Mouse (Mus musculus): ENCODE data around the gene Nek8. TPM values are rescaled to one million over a fixed set of nuclear protein-coding genes. Genes with fewer than 3 reads are reported as not detected.

Gene Nek8
- 2.5 to 4.3 TPM (median 2.8 TPM) in 3 replicates for total RNA-seq (2017)

DNA sequence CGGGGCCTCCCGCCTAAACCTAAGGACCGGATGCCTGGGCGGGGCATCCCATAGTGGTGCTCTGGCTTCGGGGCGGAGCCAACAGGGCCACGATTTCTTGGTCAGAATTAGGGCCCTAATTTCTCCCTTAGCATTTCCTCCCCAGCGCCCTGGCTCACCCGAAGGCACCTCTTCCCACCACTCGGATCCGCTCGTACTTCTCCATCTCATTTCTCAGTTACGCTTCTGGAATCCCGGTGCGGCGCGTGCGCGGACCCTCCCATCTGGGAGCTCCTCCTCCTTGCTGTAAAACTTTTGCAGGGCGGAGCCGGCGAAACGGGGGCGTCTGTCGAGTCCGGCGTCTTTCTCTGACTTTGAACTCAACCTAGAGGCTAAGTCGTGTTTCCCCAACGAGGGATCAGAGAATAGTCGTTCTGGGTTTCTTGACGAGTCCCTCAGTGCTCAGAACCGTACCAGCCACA is at the start of gene Nek8, which contains the start of gene Tlcd1:
Gene Nek8 (minus strand): TSS at position 274 of the 461 bp plus-strand sequence.
Gene Tlcd1 (plus strand): TSS at position 310 of the 461 bp plus-strand sequence.
- ATAC-seq (replicated peaks; ENCODE audit: insufficient number of reproducible peaks, low FRiP score, low TSS enrichment, poor library complexity, severe bottlenecking) = peak; percentile 65

GRCm38 (mm10) chr11:78223586-78223985 is 47.1 kb upstream of the Nek8 start:
- ATAC-seq (replicated peaks; ENCODE audit: insufficient number of reproducible peaks, low FRiP score, low TSS enrichment, poor library complexity, severe bottlenecking) = no peak

DNA sequence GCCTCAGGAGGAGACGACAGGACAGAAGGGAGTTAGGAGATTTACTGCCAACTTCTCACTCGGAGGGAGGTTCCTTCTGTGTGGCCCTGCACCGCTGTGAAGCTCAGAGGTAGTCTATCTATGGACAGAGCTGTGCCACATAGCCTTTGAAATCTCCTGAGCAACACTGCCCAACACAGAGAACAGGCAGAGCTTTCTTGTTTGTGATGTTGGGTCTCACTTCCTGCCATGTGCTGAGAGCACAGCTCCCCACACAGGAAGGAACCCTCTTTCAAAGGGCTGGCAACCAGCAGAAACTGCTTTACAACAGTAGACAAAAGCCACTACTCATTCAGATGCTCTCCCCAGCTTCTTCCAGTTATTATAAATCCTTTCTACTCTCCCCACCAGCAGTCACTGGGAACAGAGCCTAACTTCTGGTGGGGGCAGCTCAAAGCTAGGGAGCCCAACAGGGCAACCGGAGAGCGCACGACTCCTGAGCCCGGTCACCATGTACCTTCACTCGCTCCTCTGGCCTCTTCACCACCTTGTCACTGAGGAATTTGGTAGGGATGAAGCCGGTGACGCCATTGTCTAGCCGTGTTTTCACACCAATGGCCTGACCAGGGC is 39.3 kb upstream of the Nek8 start:
- no peak for ATAC-seq (replicated peaks; ENCODE audit: insufficient number of reproducible peaks, low FRiP score, low TSS enrichment, poor library complexity, severe bottlenecking)

DNA sequence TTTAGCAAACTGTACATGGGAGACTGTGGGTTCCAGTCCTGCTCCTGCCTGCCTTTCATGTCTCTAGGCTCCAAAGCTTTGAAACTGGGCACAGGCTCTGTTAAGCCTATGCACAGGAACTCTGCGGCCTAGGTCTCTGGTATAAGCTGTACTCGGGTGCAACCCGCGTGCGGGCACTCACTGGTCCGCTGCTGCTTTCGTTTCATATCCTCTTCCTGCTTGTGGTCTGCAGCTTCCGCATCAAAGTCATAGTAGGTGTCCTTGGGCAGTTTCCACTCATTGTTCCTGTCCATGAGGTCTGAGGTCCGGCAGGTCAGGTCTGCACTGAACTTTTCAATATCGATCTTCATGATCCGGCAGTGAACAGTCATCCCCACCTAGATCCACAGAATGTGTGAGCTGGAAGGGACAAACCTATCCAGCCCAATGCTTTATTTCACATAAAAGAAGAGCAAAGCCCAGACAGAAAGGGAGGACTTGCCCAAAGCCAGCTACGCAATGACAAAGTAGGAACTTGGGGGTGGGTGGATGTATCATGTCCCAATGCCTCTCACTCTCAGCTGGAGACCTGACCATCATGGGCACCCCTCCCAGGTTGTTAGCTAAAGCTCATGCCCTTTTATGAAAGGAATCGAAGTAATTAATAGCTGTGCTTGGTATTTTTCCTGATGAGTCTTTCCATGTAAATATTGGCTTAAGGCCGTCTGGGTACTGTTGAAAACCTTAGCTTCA is 36.8 kb upstream of the Nek8 start:
- peak; percentile 88 for ATAC-seq (replicated peaks; ENCODE audit: insufficient number of reproducible peaks, low FRiP score, low TSS enrichment, poor library complexity, severe bottlenecking)

GRCm38 (mm10) chr11:78211513-78211912 is 35.0 kb upstream of the Nek8 start:
- no peak for ATAC-seq (replicated peaks; ENCODE audit: insufficient number of reproducible peaks, low FRiP score, low TSS enrichment, poor library complexity, severe bottlenecking)

- ATAC-seq (replicated peaks; ENCODE audit: insufficient number of reproducible peaks, low FRiP score, low TSS enrichment, poor library complexity, severe bottlenecking) = no peak
These were observed 34.1 kb upstream of the Nek8 start for GRCm38 (mm10) chr11:78210615-78211014.

DNA sequence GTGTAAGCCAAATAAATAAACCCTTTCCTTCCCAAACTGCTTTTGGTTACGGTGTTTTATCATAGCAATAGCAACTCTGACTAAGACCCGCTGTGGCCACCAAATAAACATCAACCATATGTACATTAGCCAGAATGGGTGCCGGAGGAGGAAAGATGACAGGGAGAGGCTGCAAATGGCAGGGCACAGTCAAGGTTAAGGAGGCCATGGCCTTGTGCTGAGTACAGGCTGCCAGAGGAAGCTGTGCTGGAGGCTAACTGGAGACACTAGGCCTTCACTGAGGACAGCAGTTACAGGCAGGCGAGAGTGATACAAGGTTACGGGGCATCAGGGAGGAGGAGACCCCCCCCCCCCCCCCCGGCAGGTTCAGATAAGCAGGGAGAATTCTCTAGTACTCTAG is 33.4 kb upstream of the Nek8 start:
- ATAC-seq (replicated peaks; ENCODE audit: insufficient number of reproducible peaks, low FRiP score, low TSS enrichment, poor library complexity, severe bottlenecking) = no peak

DNA sequence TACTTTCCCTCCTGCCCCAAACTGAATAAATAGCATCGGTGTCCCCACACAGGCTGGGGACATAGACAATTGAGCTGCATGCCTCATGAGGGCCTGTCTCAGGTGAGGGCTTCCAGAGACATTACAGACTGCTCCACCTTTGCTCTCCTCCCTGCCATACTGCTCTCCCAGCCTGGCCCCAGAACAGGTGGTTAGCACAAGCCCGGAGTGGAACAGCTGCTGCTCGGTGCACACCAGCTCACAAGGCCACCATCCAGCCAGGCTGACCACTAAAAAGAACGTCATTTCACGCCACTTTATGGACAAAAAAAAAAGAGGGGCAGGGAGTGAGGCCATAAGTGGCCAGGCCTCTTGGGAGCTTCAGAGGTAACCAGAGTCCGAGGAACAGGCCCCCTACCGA is 30.7 kb upstream of the Nek8 start:
- ATAC-seq (replicated peaks; ENCODE audit: insufficient number of reproducible peaks, low FRiP score, low TSS enrichment, poor library complexity, severe bottlenecking) = no peak

- ATAC-seq (replicated peaks; ENCODE audit: insufficient number of reproducible peaks, low FRiP score, low TSS enrichment, poor library complexity, severe bottlenecking) = no peak
These were observed 29.1 kb upstream of the Nek8 start for GRCm38 (mm10) chr11:78205361-78206206.

GRCm38 (mm10) chr11:78204287-78204686 is 27.8 kb upstream of the Nek8 start:
- ATAC-seq (replicated peaks; ENCODE audit: insufficient number of reproducible peaks, low FRiP score, low TSS enrichment, poor library complexity, severe bottlenecking) = no peak

- no peak for ATAC-seq (replicated peaks; ENCODE audit: insufficient number of reproducible peaks, low FRiP score, low TSS enrichment, poor library complexity, severe bottlenecking)
These were observed 25.9 kb upstream of the Nek8 start for GRCm38 (mm10) chr11:78202372-78202771.

- no peak for ATAC-seq (replicated peaks; ENCODE audit: insufficient number of reproducible peaks, low FRiP score, low TSS enrichment, poor library complexity, severe bottlenecking)
These were observed 18.8 kb upstream of the Nek8 start for GRCm38 (mm10) chr11:78195101-78195863.

DNA sequence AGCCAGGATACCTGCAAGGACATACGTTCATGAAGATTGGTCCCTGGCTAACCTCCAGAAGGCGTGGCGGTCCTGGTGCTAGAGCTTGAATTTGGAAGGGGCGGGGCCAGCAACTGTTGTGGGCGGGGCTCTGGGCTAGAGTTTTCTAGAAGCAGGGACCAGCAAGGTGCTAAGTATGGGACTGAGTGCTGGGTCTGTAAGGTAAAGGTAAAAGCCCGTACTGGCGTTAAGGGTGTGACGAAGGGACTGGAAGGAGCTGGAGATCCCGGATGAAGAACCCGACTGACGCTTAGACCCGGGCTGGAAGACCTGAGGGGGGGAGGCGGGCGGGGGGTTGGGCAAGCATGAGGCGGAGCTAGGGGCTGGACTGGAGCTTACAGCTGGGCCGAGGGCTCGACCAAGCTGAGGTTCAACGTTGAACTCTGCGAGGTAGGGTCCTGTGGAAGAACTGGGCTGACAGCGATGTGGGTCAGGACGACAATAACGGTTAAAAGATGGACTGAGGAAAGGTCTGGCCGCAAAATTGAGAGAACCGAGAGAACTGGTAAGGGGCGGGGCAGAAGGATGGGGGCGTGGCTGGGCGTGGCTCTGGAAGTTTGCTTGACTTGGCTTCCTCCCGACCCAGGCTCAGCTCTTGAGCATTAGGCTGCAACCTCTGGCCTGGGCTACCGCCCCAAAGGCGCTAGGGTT is 18.1 kb upstream of the Nek8 start:
- ATAC-seq (replicated peaks; ENCODE audit: insufficient number of reproducible peaks, low FRiP score, low TSS enrichment, poor library complexity, severe bottlenecking) = peak; percentile 59

DNA sequence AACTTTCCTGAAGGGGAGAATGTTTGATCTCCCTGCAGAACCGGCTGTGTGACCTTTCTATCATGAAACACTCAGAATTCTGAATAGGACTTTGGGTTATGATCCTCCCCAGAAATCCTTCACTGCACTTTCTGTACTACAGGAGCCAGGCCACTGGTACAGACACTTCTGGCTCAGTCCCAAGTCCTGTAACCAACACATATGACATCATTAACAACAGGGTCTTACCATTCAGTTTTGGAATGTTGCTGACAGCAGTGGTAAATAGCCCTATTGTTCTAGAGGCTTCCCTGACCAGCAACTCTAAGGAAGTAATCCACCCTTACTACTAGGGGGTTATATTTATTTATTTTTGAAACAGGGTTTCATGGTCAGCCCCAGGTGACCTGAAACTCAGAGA is 16.6 kb upstream of the Nek8 start, which contains the start of gene Proca1:
Gene Proca1 (plus strand): TSS at position 280 of the 400 bp plus-strand sequence.
- ATAC-seq (replicated peaks; ENCODE audit: insufficient number of reproducible peaks, low FRiP score, low TSS enrichment, poor library complexity, severe bottlenecking) = no peak

- no peak for ATAC-seq (replicated peaks; ENCODE audit: insufficient number of reproducible peaks, low FRiP score, low TSS enrichment, poor library complexity, severe bottlenecking)
These were observed 13.6 kb upstream of the Nek8 start for GRCm38 (mm10) chr11:78190041-78190440.

DNA sequence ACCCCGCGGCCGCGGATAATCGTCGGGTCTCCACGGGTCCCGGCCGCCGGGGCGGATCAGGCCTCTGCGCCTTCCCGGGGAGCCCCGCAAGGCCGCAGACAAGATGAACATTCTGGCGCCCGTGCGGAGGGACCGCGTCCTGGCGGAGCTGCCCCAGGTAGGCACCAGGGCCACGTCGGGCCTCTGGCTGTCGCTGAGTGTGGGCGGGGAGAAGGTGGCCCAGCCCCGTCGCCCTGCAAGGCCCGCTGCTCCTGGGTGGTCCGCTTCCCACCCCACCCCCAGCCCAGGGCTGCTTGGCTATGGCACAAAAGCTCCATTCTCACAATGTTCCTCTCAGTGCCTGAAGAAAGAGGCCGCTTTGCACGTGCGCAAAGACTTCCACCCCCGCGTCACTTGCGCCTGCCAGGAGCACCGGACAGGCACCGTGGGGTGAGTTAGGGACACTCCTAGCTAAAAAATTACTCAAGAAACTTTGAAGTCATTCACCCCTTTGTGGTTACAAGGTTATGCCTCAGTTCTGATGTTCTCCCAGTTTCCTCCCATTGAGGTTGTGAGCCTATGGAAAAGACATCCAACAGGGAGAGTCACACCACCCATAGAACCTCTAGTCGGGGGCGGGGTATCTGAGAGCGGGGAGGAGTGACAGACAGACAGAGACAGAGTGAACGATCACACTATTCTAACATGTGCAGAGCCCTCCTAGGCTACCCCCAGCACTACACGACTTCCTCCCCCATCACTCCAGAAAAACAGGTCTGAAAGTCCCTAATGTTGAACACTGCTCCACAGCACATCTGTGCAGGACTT is 13.0 kb upstream of the Nek8 start:
- no peak for ATAC-seq (replicated peaks; ENCODE audit: insufficient number of reproducible peaks, low FRiP score, low TSS enrichment, poor library complexity, severe bottlenecking)
